ENCODE assay signal across 9 mouse cellular contexts in genomic region chr7:102211071-102211470, GRCm38 (mm10). TPM values are rescaled to one million over a fixed set of nuclear protein-coding genes. Genes with fewer than 3 reads are reported as not detected.
A peak's percentile ranks its signal among the peaks of the same experiment; 100 is the strongest.
DNase-seq lines count a peak whose midpoint lies in the region; ATAC-seq and TF ChIP-seq lines count a peak whose summit lies in the region.
"Had no signal": no experiment of that assay in that cellular context is flagged by ENCODE, and none has a peak within 500 bp of the region (broad histone marks: within the 10 kb centered on the region; RNA-seq: fewer than 3 reads in every experiment).

No protein-coding gene starts in this region.

- ATAC-seq in kidney, embryonic 16.5 days (ENCODE audit: low FRiP score, low TSS enrichment) = no peak
- no peak for ATAC-seq in hindbrain, embryonic 16.5 days

- peaks cover 36% of the 10 kb centered on the region for H3K79me2 ChIP-seq in myocyte (ENCODE audit: control insufficient read depth, insufficient read depth)

- intact Hi-C loops in left cerebral cortex, postnatal 25 days (cut with DNase I) = loop anchor here (2.0 kb wide), 1 partner anchor 40 kb away; no protein-coding TSS in a partner anchor

- H3ac ChIP-seq in myocyte (ENCODE audit: control insufficient read depth, insufficient read length) = no peak overlapping the region

- peak overlapping the region; percentile 80 for H3K4me2 ChIP-seq in kidney, embryonic 16.5 days (replicated peaks; ENCODE audit: low read depth, low read length)
- H3K4me2 ChIP-seq in hindbrain, embryonic 16.5 days (ENCODE audit: low read length) = peak overlapping the region; percentile 59
- peak overlapping the region; percentile 93 for H3K4me2 ChIP-seq in myocyte (ENCODE audit: low read depth)

- 59% methylated on average over 3 of the region's 3 CpGs for WGBS in kidney, embryonic 16.5 days
- 63% methylated on average over 3 of the region's 3 CpGs for WGBS in hindbrain, embryonic 16.5 days

- TF ChIP-seq POLR2A in bone marrow macrophage, adult 2 months (IDR thresholded peaks at IDR 0.05; ENCODE audit: borderline replicate concordance, low read depth, low read length) = no peak
- no peak for TF ChIP-seq POLR2A in myocyte (IDR thresholded peaks at IDR 0.05; ENCODE audit: insufficient read length, low read depth)

- no peak for TF ChIP-seq CTCF in bone marrow macrophage, adult 2 months (IDR thresholded peaks at IDR 0.05; ENCODE audit: low read depth, low read length)

- H3K9me3 ChIP-seq in kidney, embryonic 16.5 days (ENCODE audit: low read length) = no peaks in the 10 kb centered on the region
- no peaks in the 10 kb centered on the region for H3K9me3 ChIP-seq in hindbrain, embryonic 16.5 days (ENCODE audit: control insufficient read depth, low read length)

- H3K27ac ChIP-seq in kidney, embryonic 16.5 days (ENCODE audit: low read length) = peak overlapping the region; percentile 95
- peak overlapping the region; percentile 66 for H3K27ac ChIP-seq in bone marrow macrophage, adult 2 months (ENCODE audit: insufficient read depth, low read depth, low read length)
- H3K27ac ChIP-seq in hindbrain, embryonic 16.5 days (ENCODE audit: low read depth, low read length) = peak overlapping the region; percentile 94

- H3K36me3 ChIP-seq in kidney, embryonic 16.5 days (ENCODE audit: insufficient read depth, low read length) = 0 out of 2 replicates have a peak, but pooled peaks cover 3% of the 10 kb centered on the region
- H3K36me3 ChIP-seq in hindbrain, embryonic 16.5 days (ENCODE audit: control insufficient read depth, insufficient read depth, low read length) = no peaks in the 10 kb centered on the region
- H3K36me3 ChIP-seq in myocyte (ENCODE audit: control insufficient read depth, insufficient read depth) = no peaks in the 10 kb centered on the region

- H3K4me1 ChIP-seq in kidney, embryonic 16.5 days (ENCODE audit: insufficient read depth, low read length) = peaks cover 17% of the 10 kb centered on the region; the same call in 1 of the 2 replicates
- peaks cover 10% of the 10 kb centered on the region for H3K4me1 ChIP-seq in bone marrow macrophage, adult 2 months (ENCODE audit: control insufficient read depth, insufficient read depth, low read length)
- peaks cover 7% of the 10 kb centered on the region for H3K4me1 ChIP-seq in hindbrain, embryonic 16.5 days (ENCODE audit: control insufficient read depth, insufficient read depth, low read depth, low read length)

- H3K4me3 ChIP-seq in kidney, embryonic 16.5 days (ENCODE audit: low read length) = peak overlapping the region; percentile 88
- H3K4me3 ChIP-seq in bone marrow macrophage, adult 2 months (ENCODE audit: insufficient read depth, low read length) = peak overlapping the region; percentile 84
- peak overlapping the region; percentile 96 for H3K4me3 ChIP-seq in hindbrain, embryonic 16.5 days (ENCODE audit: low read length)
- peak overlapping the region; percentile 53 for H3K4me3 ChIP-seq in myocyte

- no peak for DNase-seq in kidney, adult 9 months
- no peak for DNase-seq in left cerebral cortex, adult 18-20 months (ENCODE audit: low spot score in 2 of 2)
- no peak for DNase-seq in layer of hippocampus, adult 9-11 months
- DNase-seq in left cerebral cortex, postnatal 25 days (ENCODE audit: low spot score in 2 of 2) = no peak
- DNase-seq: lung, postnatal 14 days had no signal

- peak overlapping the region; percentile 82 for H3K9ac ChIP-seq in kidney, embryonic 16.5 days (replicated peaks; ENCODE audit: low read length)
- peak overlapping the region; percentile 72; the same call in 1 of the 2 replicates for H3K9ac ChIP-seq in hindbrain, embryonic 16.5 days (ENCODE audit: low read depth, low read length)

- no peaks in the 10 kb centered on the region for H3K27me3 ChIP-seq in kidney, embryonic 16.5 days (ENCODE audit: insufficient read depth, low read length)
- H3K27me3 ChIP-seq in hindbrain, embryonic 16.5 days (replicated peaks; ENCODE audit: control insufficient read depth, insufficient read depth, low read length) = no peaks in the 10 kb centered on the region
- no peaks in the 10 kb centered on the region for H3K27me3 ChIP-seq in myocyte (ENCODE audit: control insufficient read depth, insufficient read depth, insufficient read length)

TF ChIP-seq in myocyte, 11 proteins besides CTCF, POLR2A, EP300 and RAD21:
- no peak for TF ChIP-seq TCF3 (IDR thresholded peaks at IDR 0.05; ENCODE audit: insufficient read length, low read depth)
- no peak for TF ChIP-seq MAX (IDR thresholded peaks at IDR 0.05; ENCODE audit: low read depth)
- TF ChIP-seq USF1 (IDR thresholded peaks at IDR 0.05; ENCODE audit: low read depth) = no peak
- TF ChIP-seq TCF12 (IDR thresholded peaks at IDR 0.05; ENCODE audit: insufficient read depth, poor library complexity, severe bottlenecking) = no peak
- no peak for TF ChIP-seq MYOD1 (IDR thresholded peaks at IDR 0.05; ENCODE audit: control insufficient read depth in 1 of 3, insufficient read length in 2 of 3, low read depth in 2 of 3)
- no peak for TF ChIP-seq CEBPB (IDR thresholded peaks at IDR 0.05; ENCODE audit: insufficient read depth, poor library complexity, severe bottlenecking)
- TF ChIP-seq SRF (IDR thresholded peaks at IDR 0.05; ENCODE audit: control insufficient read depth, insufficient read length, low read depth) = no peak
- no peak for TF ChIP-seq REST (IDR thresholded peaks at IDR 0.05; ENCODE audit: insufficient read depth, insufficient read length)
- TF ChIP-seq MYOG (IDR thresholded peaks at IDR 0.05; ENCODE audit: control insufficient read depth in 1 of 3, insufficient read depth in 1 of 3, insufficient read length in 2 of 3, low read depth in 2 of 3) = no peak
- TF ChIP-seq POLR2AphosphoS2 (IDR thresholded peaks at IDR 0.05; ENCODE audit: insufficient read length, low read depth) = no peak
- TF ChIP-seq E2F4 (IDR thresholded peaks at IDR 0.05; ENCODE audit: insufficient read depth) = no peak

RNA-seq across cellular contexts. Expression of gene Pgap2, which starts 1.1 kb away (rescaled TPM):
- 82.9 and 84.7 TPM in 2 replicates for polyA plus RNA-seq in kidney, embryonic 16.5 days (2015; fragmentation: Nextera tagmentation; extraction: Ambion mirVana)
- polyA plus RNA-seq in bone marrow macrophage, adult 2 months (2012; ENCODE audit: insufficient read depth, insufficient read length, missing spikeins) = 103 and 110 TPM in 2 replicates
- 63.5 and 67.0 TPM in 2 replicates for polyA plus RNA-seq in hindbrain, embryonic 16.5 days (2015; fragmentation: Nextera tagmentation; extraction: Ambion mirVana)
- 33.3 TPM for polyA plus RNA-seq in myocyte (2012; fragmentation: generic; extraction: Trizol)
- 10 to 100 TPM; 20.5 to 21.2 TPM for total RNA-seq in left cerebral cortex, adult 18-20 months (2021)
- total RNA-seq in left cerebral cortex, postnatal 25 days (2021) = 10 to 100 TPM; 23.3 to 28.8 TPM

RNA-seq across cellular contexts. Expression of gene Nup98, which starts 1.1 kb away (rescaled TPM):
- 36.4 and 39.6 TPM in 2 replicates for polyA plus RNA-seq in kidney, embryonic 16.5 days (2015; fragmentation: Nextera tagmentation; extraction: Ambion mirVana)
- 33.3 and 36.9 TPM in 2 replicates for polyA plus RNA-seq in bone marrow macrophage, adult 2 months (2012; ENCODE audit: insufficient read depth, insufficient read length, missing spikeins)
- 15.1 and 19.4 TPM in 2 replicates for polyA plus RNA-seq in hindbrain, embryonic 16.5 days (2015; fragmentation: Nextera tagmentation; extraction: Ambion mirVana)
- 16.1 TPM for polyA plus RNA-seq in myocyte (2012; fragmentation: generic; extraction: Trizol)
- total RNA-seq in left cerebral cortex, adult 18-20 months (2021) = 10 to 100 TPM; 43.3 to 45.6 TPM
- 10 to 100 TPM; 39.7 to 43.5 TPM for total RNA-seq in left cerebral cortex, postnatal 25 days (2021)

RNA-seq across cellular contexts. Expression of gene Rhog, which starts 44.8 kb away (rescaled TPM):
- 61.2 and 64.9 TPM in 2 replicates for polyA plus RNA-seq in kidney, embryonic 16.5 days (2015; fragmentation: Nextera tagmentation; extraction: Ambion mirVana)
- 537 and 572 TPM in 2 replicates for polyA plus RNA-seq in bone marrow macrophage, adult 2 months (2012; ENCODE audit: insufficient read depth, insufficient read length, missing spikeins)
- polyA plus RNA-seq in hindbrain, embryonic 16.5 days (2015; fragmentation: Nextera tagmentation; extraction: Ambion mirVana) = 19.5 and 20.9 TPM in 2 replicates
- 62.6 TPM for polyA plus RNA-seq in myocyte (2012; fragmentation: generic; extraction: Trizol)
- total RNA-seq in left cerebral cortex, adult 18-20 months (2021) = 10 to 100 TPM; 21.7 to 22.5 TPM
- 10 to 100 TPM; 22.7 to 23.5 TPM for total RNA-seq in left cerebral cortex, postnatal 25 days (2021)

RNA-seq across cellular contexts. Expression of gene Stim1, which starts 56.5 kb away (rescaled TPM):
- polyA plus RNA-seq in kidney, embryonic 16.5 days (2015; fragmentation: Nextera tagmentation; extraction: Ambion mirVana) = 14.8 and 17.0 TPM in 2 replicates
- 43.4 and 50.2 TPM in 2 replicates for polyA plus RNA-seq in bone marrow macrophage, adult 2 months (2012; ENCODE audit: insufficient read depth, insufficient read length, missing spikeins)
- polyA plus RNA-seq in hindbrain, embryonic 16.5 days (2015; fragmentation: Nextera tagmentation; extraction: Ambion mirVana) = 15.1 and 17.4 TPM in 2 replicates
- 37.0 TPM for polyA plus RNA-seq in myocyte (2012; fragmentation: generic; extraction: Trizol)
- total RNA-seq in left cerebral cortex, adult 18-20 months (2021) = 10 to 100 TPM; 74.4 to 80.5 TPM
- total RNA-seq in left cerebral cortex, postnatal 25 days (2021) = 10 to 100 TPM; 80.6 to 87.9 TPM
